Mouse (Mus musculus): ENCODE data around the gene Nubp1.

GRCm38 (mm10) chr16:10461178-10461577 is 49.4 kb downstream of the Nubp1 start:
- TF ChIP-seq CTCF (IDR thresholded peaks at IDR 0.05; ENCODE audit: low read depth, low read length) = no peak
- no peak for TF ChIP-seq POLR2A (IDR thresholded peaks at IDR 0.05; ENCODE audit: extremely low read depth, insufficient read depth, low read length)

All from liver, adult 2 months (tissue).